Mouse (Mus musculus): ENCODE results near the gene Chrd.

DNA sequence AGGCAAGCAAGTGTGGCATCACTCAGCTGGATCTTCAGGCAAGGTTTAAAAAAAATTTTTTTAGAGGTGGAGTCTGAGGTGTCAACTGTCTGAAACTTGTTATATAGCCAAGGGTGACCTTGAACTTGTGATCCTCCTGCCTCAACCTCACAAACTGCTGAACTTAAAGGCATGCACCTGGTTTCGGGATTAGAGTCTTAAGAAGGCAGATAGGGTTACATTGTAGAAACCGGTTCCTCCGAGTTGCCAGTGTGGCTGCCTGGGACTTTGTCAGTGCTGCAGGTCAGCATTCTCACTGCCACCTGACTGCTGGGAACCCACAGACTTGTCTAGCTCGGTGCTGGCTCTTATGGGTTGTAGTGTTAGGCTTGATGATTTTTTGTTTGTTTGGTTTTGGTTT is 9.7 kb upstream of the Chrd start:
- TF ChIP-seq CTCF (IDR thresholded peaks at IDR 0.05; ENCODE audit: control insufficient read depth, insufficient read depth, insufficient read length) (no peak), USF1 (IDR thresholded peaks at IDR 0.05; ENCODE audit: low read depth) (no peak), MYOG (IDR thresholded peaks at IDR 0.05; ENCODE audit: control insufficient read depth, extremely low read depth, insufficient read length) (no peak), MAX (IDR thresholded peaks at IDR 0.05) (no peak)
